Mouse (Mus musculus) lung, postnatal 0 days (tissue): Measurements from ENCODE around the gene Asgr1. TPM values are rescaled to one million over a fixed set of nuclear protein-coding genes. Genes with fewer than 3 reads are reported as not detected.
A peak's percentile ranks its signal among the peaks of the same experiment; 100 is the strongest.

Source experiments
- ATAC-seq: fragments of 200-750 bp; cut with Nextera tagmentation; 2 replicates; pipeline ENCODE4 v1.8.0; 2017; ENCODE audit warnings: moderate library complexity
- DNase-seq: peaks from one replicate; pipeline ENCODE4 v3.0.0-alpha.2; 2016; ENCODE audit warnings: low spot score
- H3K27ac ChIP-seq: fragments of 300-500 bp; sonication (generic); 2 replicates; pipeline ENCODE4 v1.5.1; 2014; ENCODE audit warnings: antibody characterized with exemption, mild to moderate bottlenecking, low read length, mixed read lengths
- H3K27me3 ChIP-seq: fragments of 300-500 bp; sonication (generic); replicated peaks from 2 replicates; pipeline ENCODE4 v1.6.1; 2014; ENCODE audit warnings: low read length, mixed read lengths; ENCODE audit not compliant: insufficient read depth
- H3K36me3 ChIP-seq: fragments of 300-500 bp; sonication (generic); 2 replicates; pipeline ENCODE4 v1.6.1; 2014; ENCODE audit warnings: low read length, mixed read lengths; ENCODE audit not compliant: insufficient read depth
- H3K4me1 ChIP-seq: fragments of 300-500 bp; sonication (generic); 2 replicates; pipeline ENCODE4 v1.6.1; 2014; ENCODE audit warnings: antibody characterized with exemption, low read depth, low read length, mixed read lengths; ENCODE audit not compliant: insufficient read depth
- H3K4me2 ChIP-seq: fragments of 300-500 bp; sonication (generic); replicated peaks from 2 replicates; pipeline ENCODE4 v1.6.1; 2014; ENCODE audit warnings: low read depth, mild to moderate bottlenecking, low read length, moderate library complexity, mixed read lengths
- H3K4me3 ChIP-seq: fragments of 300-500 bp; sonication (generic); 2 replicates; pipeline ENCODE4 v1.5.1; 2014; ENCODE audit warnings: low read depth, low read length
- H3K9ac ChIP-seq: fragments of 300-500 bp; sonication (generic); replicated peaks from 2 replicates; pipeline ENCODE4 v1.6.1; 2014; ENCODE audit warnings: low read depth, mild to moderate bottlenecking
- H3K9me3 ChIP-seq: fragments of 300-500 bp; sonication (generic); 2 replicates; pipeline ENCODE4 v1.6.1; 2016; ENCODE audit warnings: low read length, mixed read lengths
- CTCF ChIP-seq: IDR thresholded peaks from 2 replicates; pipeline ENCODE4 v1.5.1; 2016; ENCODE audit warnings: antibody characterized with exemption, mild to moderate bottlenecking
- EP300 ChIP-seq: IDR thresholded peaks from 2 replicates; pipeline ENCODE4 v1.6.1; 2016; ENCODE audit warnings: antibody characterized with exemption, mild to moderate bottlenecking, control low read depth
- WGBS: fragments of 180-500 bp; shearing (Covaris S2); extraction: QIAGEN DNeasy Blood & Tissue Kit; methylation state at CpG from one replicate; pipeline ENCODE4 v1.1.7; 2014; 5-methylcytosine and 5-hydroxymethylcytosine counted together
- polyA plus RNA-seq: library from polyadenylated mRNA; unstranded; fragments of >200 nt; fragmentation: Nextera tagmentation; extraction: Ambion mirVana; gene quantifications from 2 replicates; pipeline ENCODE4 v1.2.1, GENCODE M21; 2015

Asgr1 gene
- polyA plus RNA-seq, 1 experiment from 2014 or later, result 0.81 TPM

- Histone ChIP-seq H3K27me3 (no peaks in the 10 kb centered on the region), H3K4me3 (no peak overlapping the region), H3K9ac (no peak overlapping the region)
These were observed 36.6 kb upstream of the Asgr1 start for GRCm38 (mm10) chr11:70017199-70017767.

DNA sequence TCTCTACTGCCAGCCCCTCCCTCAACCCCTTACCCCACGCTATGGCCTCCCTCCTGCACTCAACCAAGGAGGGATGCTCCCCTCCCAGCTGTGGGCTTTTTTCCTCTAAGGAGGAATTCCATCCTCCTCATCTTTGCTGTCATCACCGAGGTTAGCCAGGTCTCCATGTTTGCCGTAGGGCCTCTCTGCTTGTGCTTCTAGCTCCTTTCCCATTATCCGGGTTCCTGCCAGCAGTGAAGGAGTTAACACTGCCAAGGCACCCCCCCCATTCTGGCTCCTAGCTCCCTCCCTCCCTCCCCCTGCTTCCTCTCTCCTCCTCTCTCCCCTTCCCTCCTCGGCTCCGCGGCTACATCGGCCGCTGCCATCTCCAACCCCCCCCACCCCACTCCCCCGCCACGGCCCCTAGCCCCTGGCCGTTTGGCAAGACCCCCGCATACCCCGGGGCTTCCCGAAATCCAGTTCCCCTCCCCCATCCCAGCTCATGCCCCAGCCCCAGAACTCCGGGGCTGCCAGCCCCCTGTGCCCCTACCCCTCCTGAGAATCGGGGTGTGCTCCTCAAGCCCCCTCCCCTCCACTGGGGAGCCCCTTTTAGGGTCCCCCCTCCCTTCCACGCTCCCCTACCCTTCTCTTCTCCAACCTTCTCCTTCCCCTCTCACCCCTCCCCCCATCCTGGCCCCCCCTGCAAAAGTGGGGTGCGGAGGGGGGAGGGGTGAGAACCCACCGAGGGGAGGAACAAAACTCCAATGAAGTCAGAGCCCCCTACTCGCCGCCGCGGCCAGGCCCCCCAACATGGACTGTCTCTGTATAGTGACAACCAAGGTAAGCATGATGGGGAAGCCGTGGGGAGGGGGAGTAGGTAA lies 35.5 kb upstream of the Asgr1 start:
- Histone ChIP-seq H3K27me3 (no peaks in the 10 kb centered on the region), H3K4me1 (peaks cover 13% of the 10 kb centered on the region), H3K9me3 (no peaks in the 10 kb centered on the region), H3K4me2 (peak overlapping the region; percentile 70), H3K27ac (peak overlapping the region; percentile 57), H3K4me3 (peak overlapping the region; percentile 44), H3K9ac (peak overlapping the region; percentile 54; the same call in 1 of the 2 replicates), H3K36me3 (no peaks in the 10 kb centered on the region)
- WGBS, result 5% methylated on average over 20 of the region's 25 CpGs
- TF ChIP-seq CTCF, result no peak
- peak; percentile 76 for DNase-seq
- no peak for ATAC-seq

More at GRCm38 (mm10) chr11:70017199-70017767, 36.6 kb upstream of the Asgr1 start:
- H3K4me1 ChIP-seq, result peaks cover 13% of the 10 kb centered on the region
- 0 out of 2 replicates have a peak, but pooled peaks cover 2% of the 10 kb centered on the region for H3K36me3 ChIP-seq
- H3K4me2 ChIP-seq, result no peak overlapping the region
- DNase-seq, result no peak
- H3K9me3 ChIP-seq, result no peaks in the 10 kb centered on the region
- WGBS, result 44% methylated on average over 7 of the region's 7 CpGs
- TF ChIP-seq CTCF (no peak), EP300 (no peak)
- ATAC-seq, result no peak
- H3K27ac ChIP-seq, result no peak overlapping the region

GRCm38 (mm10) chr11:70019495-70020021 lies 34.3 kb upstream of the Asgr1 start:
- Histone ChIP-seq H3K27me3 (no peaks in the 10 kb centered on the region), H3K4me3 (no peak overlapping the region), H3K9ac (no peak overlapping the region), H3K9me3 (no peaks in the 10 kb centered on the region), H3K4me2 (peak overlapping the region; percentile 70; the same call in 1 of the 2 replicates), H3K4me1 (peaks cover 10% of the 10 kb centered on the region), H3K36me3 (no peaks in the 10 kb centered on the region), H3K27ac (no peak overlapping the region)
- TF ChIP-seq EP300 (no peak), CTCF (no peak)
- ATAC-seq, result no peak
- no peak for DNase-seq
- WGBS, result 17% methylated on average over 2 of the region's 2 CpGs

DNA sequence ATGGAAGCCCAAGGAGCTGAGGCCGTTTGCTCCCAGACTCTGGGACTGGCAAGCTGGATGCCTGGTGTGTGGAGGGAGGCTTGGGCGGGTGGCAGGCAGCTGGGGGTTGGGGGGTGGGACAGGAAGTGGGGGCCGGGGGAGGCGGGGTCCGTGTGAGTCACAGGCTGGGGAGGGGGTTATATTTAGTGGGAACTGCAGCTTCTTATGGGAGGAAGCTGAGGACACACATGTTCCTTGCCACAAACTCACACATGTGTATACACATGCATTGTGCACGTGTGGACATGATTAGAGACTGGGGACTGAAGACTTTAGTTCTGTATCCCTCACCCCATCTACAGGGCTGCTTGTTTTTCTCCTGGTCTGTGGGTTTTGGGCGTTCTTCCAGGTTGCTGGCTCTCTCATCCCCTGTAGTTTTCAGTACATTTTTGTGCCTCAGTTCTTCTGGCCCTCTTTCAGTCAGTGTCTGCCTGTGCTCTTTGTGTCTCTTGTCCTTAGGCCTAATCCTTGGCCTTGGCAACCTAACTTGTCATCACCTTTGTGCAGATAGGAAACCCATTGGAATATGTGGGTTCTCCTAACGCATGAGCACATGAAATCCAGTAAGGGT lies 33.8 kb upstream of the Asgr1 start:
- ATAC-seq, result no peak
- Histone ChIP-seq H3K9ac (no peak overlapping the region), H3K27ac (no peak overlapping the region)

DNA sequence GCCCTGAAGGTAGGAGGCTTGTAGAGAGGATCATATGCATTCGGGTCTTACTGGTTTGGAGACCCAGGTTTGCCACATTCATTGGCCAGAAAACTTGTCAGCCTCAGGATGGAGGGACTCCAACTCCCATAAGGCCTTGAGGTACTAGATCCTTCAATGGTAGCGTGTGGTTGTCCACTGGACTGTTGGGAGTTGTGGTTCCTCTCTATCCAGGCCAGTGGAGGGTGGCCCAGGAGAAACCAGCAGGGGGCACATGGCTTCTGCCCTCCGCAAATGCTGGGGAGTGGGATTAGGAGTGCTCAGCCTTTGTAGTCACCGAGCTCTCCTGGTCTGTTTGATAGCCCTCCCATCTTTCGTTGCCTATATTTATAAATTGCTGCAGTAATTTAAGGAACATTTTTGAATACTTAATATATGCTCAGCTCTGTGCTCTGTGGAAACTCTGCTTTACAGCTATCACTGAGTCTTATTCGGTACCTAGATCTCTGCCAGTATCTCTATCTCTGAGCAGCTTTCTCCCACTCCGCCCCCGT lies 33.1 kb upstream of the Asgr1 start:
- H3K4me1 ChIP-seq, result peaks cover 6% of the 10 kb centered on the region; the same call in 1 of the 2 replicates
- ATAC-seq (peak; percentile 90), DNase-seq (peak; percentile 93)
- no peaks in the 10 kb centered on the region for H3K27me3 ChIP-seq
- 3% methylated on average over 8 of the region's 8 CpGs for WGBS
- H3K27ac ChIP-seq, result peak overlapping the region; percentile 2; the same call in 1 of the 2 replicates
- H3K9me3 ChIP-seq, result no peaks in the 10 kb centered on the region
- no peak overlapping the region for H3K9ac ChIP-seq
- TF ChIP-seq EP300 (no peak), CTCF (peak; percentile 72)
- H3K4me2 ChIP-seq, result peak overlapping the region; percentile 73
- H3K36me3 ChIP-seq, result no peaks in the 10 kb centered on the region
- peak overlapping the region; percentile 41 for H3K4me3 ChIP-seq

More for the DNA sequence above, 33.8 kb upstream of the Asgr1 start:
- Histone ChIP-seq H3K4me1 (peaks cover 6% of the 10 kb centered on the region; the same call in 1 of the 2 replicates), H3K4me3 (no peak overlapping the region), H3K36me3 (no peaks in the 10 kb centered on the region), H3K4me2 (no peak overlapping the region), H3K27me3 (no peaks in the 10 kb centered on the region), H3K9me3 (no peaks in the 10 kb centered on the region)
- WGBS, result 16% methylated on average over 7 of the region's 8 CpGs
- TF ChIP-seq CTCF, result no peak
- TF ChIP-seq EP300, result no peak
- DNase-seq, result peak; percentile 8
